Mouse (Mus musculus) kidney, adult 2 months (tissue): ENCODE measurements at regions not wholly inside any gene's neighbourhood (a gene's known extent, or its start where the extent isn't known, plus 50 kb on each side); places are given as distances from the start of the nearest gene placed in this dataset.

Experiments used
- CTCF ChIP-seq: fragments of 200-500 bp; conservative IDR thresholded peaks from 2 replicates; pipeline ENCODE4 v1.5.1; 2011; ENCODE audit warnings: low read depth, mild to moderate bottlenecking, control low read depth, low read length, moderate library complexity, mixed read lengths; ENCODE audit not compliant: insufficient read depth, insufficient read length
- POLR2A ChIP-seq: fragments of 200-500 bp; IDR thresholded peaks from one replicate; pipeline ENCODE4 v1.6.1; 2011; ENCODE audit warnings: low read depth, low read length, control low read depth

GRCm38 (mm10) chrX:130708929-130709328 lies 959.4 kb downstream of the Diaph2 start:
- TF ChIP-seq POLR2A, result no peak
- TF ChIP-seq CTCF, result no peak
